Mouse (Mus musculus): ENCODE measurements at regions not wholly inside any gene's neighbourhood (a gene's known extent, or its start where the extent isn't known, plus 50 kb on each side); places are given as distances from the start of the nearest gene placed in this dataset.

GRCm38 (mm10) chr9:59143610-59144009, 107.4 kb upstream of the Neo1 start:
- no peak overlapping the region for H3K27ac ChIP-seq (ENCODE audit: low read depth, low read length)
- no peak for TF ChIP-seq CTCF (IDR thresholded peaks at IDR 0.05; ENCODE audit: low read depth)
- 0 out of 2 replicates have a peak overlapping the region, but pooled peaks have one; percentile 1 for H3K4me2 ChIP-seq (replicated peaks; ENCODE audit: low read depth)
- peaks cover 7% of the 10 kb centered on the region; the same call in 1 of the 2 replicates for H3K27me3 ChIP-seq (replicated peaks; ENCODE audit: control insufficient read depth, insufficient read depth, low read length)
- no peak overlapping the region for H3K9ac ChIP-seq (ENCODE audit: low read depth, low read length)
- H3K4me3 ChIP-seq (ENCODE audit: low read depth, low read length), result no peak overlapping the region
- H3K4me1 ChIP-seq (replicated peaks; ENCODE audit: control insufficient read depth, insufficient read depth, low read length), result no peaks in the 10 kb centered on the region
- 40% methylated on average over 4 of the region's 4 CpGs for WGBS
- peak; percentile 90 for ATAC-seq
- no peaks in the 10 kb centered on the region for H3K9me3 ChIP-seq (ENCODE audit: control insufficient read depth)
- no peaks in the 10 kb centered on the region for H3K36me3 ChIP-seq (ENCODE audit: control insufficient read depth, insufficient read depth)

GRCm38 (mm10) chr9:59134171-59135041, 98.2 kb upstream of the Neo1 start:
- H3K4me3 ChIP-seq (ENCODE audit: low read depth, low read length), result no peak overlapping the region
- peaks cover 6% of the 10 kb centered on the region; the same call in 1 of the 2 replicates for H3K27me3 ChIP-seq (replicated peaks; ENCODE audit: control insufficient read depth, insufficient read depth, low read length)
- 0 out of 2 replicates have a peak, but pooled peaks cover 3% of the 10 kb centered on the region for H3K4me1 ChIP-seq (replicated peaks; ENCODE audit: control insufficient read depth, insufficient read depth, low read length)
- H3K4me2 ChIP-seq (replicated peaks; ENCODE audit: low read depth), result peak overlapping the region; percentile 13
- peak overlapping the region; percentile 41; the same call in 1 of the 2 replicates for H3K27ac ChIP-seq (ENCODE audit: low read depth, low read length)
- no peaks in the 10 kb centered on the region for H3K36me3 ChIP-seq (ENCODE audit: control insufficient read depth, insufficient read depth)
- no peak for TF ChIP-seq CTCF (IDR thresholded peaks at IDR 0.05; ENCODE audit: low read depth)
- 32% methylated on average over 15 of the region's 15 CpGs for WGBS
- H3K9me3 ChIP-seq (ENCODE audit: control insufficient read depth), result no peaks in the 10 kb centered on the region
- ATAC-seq, result no peak
- H3K9ac ChIP-seq (ENCODE audit: low read depth, low read length), result no peak overlapping the region

GRCm38 (mm10) chr9:59129699-59130340, 93.6 kb upstream of the Neo1 start:
- no peaks in the 10 kb centered on the region for H3K9me3 ChIP-seq (ENCODE audit: control insufficient read depth)
- H3K36me3 ChIP-seq (ENCODE audit: control insufficient read depth, insufficient read depth), result no peaks in the 10 kb centered on the region
- no peak overlapping the region for H3K9ac ChIP-seq (ENCODE audit: low read depth, low read length)
- H3K4me2 ChIP-seq (replicated peaks; ENCODE audit: low read depth), result no peak overlapping the region
- no peak for ATAC-seq
- no peak overlapping the region for H3K27ac ChIP-seq (ENCODE audit: low read depth, low read length)
- 0 out of 2 replicates have a peak, but pooled peaks cover 3% of the 10 kb centered on the region for H3K4me1 ChIP-seq (replicated peaks; ENCODE audit: control insufficient read depth, insufficient read depth, low read length)
- no peak overlapping the region for H3K4me3 ChIP-seq (ENCODE audit: low read depth, low read length)
- 82% methylated on average over 9 of the region's 9 CpGs for WGBS
- peaks cover 6% of the 10 kb centered on the region; the same call in 1 of the 2 replicates for H3K27me3 ChIP-seq (replicated peaks; ENCODE audit: control insufficient read depth, insufficient read depth, low read length)
- TF ChIP-seq CTCF (IDR thresholded peaks at IDR 0.05; ENCODE audit: low read depth), result no peak

GRCm38 (mm10) chr9:59129252-59129651, 93.0 kb upstream of the Neo1 start:
- no peak overlapping the region for H3K9ac ChIP-seq (ENCODE audit: low read depth, low read length)
- WGBS, result 88% methylated on average over 1 of the region's 1 CpGs
- H3K4me2 ChIP-seq (replicated peaks; ENCODE audit: low read depth), result no peak overlapping the region
- no peak overlapping the region for H3K4me3 ChIP-seq (ENCODE audit: low read depth, low read length)
- no peaks in the 10 kb centered on the region for H3K9me3 ChIP-seq (ENCODE audit: control insufficient read depth)
- H3K27me3 ChIP-seq (replicated peaks; ENCODE audit: control insufficient read depth, insufficient read depth, low read length), result peaks cover 6% of the 10 kb centered on the region; the same call in 1 of the 2 replicates
- no peak for TF ChIP-seq CTCF (IDR thresholded peaks at IDR 0.05; ENCODE audit: low read depth)
- H3K4me1 ChIP-seq (replicated peaks; ENCODE audit: control insufficient read depth, insufficient read depth, low read length), result 0 out of 2 replicates have a peak, but pooled peaks cover under 1% of the 10 kb centered on the region
- no peak for ATAC-seq
- H3K36me3 ChIP-seq (ENCODE audit: control insufficient read depth, insufficient read depth), result no peaks in the 10 kb centered on the region
- no peak overlapping the region for H3K27ac ChIP-seq (ENCODE audit: low read depth, low read length)

GRCm38 (mm10) chr9:59128023-59128422, 91.8 kb upstream of the Neo1 start:
- WGBS, result 81% methylated on average over 2 of the region's 2 CpGs
- no peak for ATAC-seq

GRCm38 (mm10) chr9:59125886-59126285, 89.6 kb upstream of the Neo1 start:
- no peaks in the 10 kb centered on the region for H3K36me3 ChIP-seq (ENCODE audit: control insufficient read depth, insufficient read depth)
- H3K9me3 ChIP-seq (ENCODE audit: control insufficient read depth), result no peaks in the 10 kb centered on the region
- H3K27me3 ChIP-seq (replicated peaks; ENCODE audit: control insufficient read depth, insufficient read depth, low read length), result no peaks in the 10 kb centered on the region
- 86% methylated on average over 6 of the region's 6 CpGs for WGBS
- no peak overlapping the region for H3K4me3 ChIP-seq (ENCODE audit: low read depth, low read length)
- no peak overlapping the region for H3K4me2 ChIP-seq (replicated peaks; ENCODE audit: low read depth)
- H3K9ac ChIP-seq (ENCODE audit: low read depth, low read length), result no peak overlapping the region
- no peak for TF ChIP-seq CTCF (IDR thresholded peaks at IDR 0.05; ENCODE audit: low read depth)
- ATAC-seq, result no peak
- no peak overlapping the region for H3K27ac ChIP-seq (ENCODE audit: low read depth, low read length)
- no peaks in the 10 kb centered on the region for H3K4me1 ChIP-seq (replicated peaks; ENCODE audit: control insufficient read depth, insufficient read depth, low read length)

More at GRCm38 (mm10) chr9:59128023-59128422, 91.8 kb upstream of the Neo1 start:
- H3K4me2 ChIP-seq (replicated peaks; ENCODE audit: low read depth), result no peak overlapping the region
- H3K36me3 ChIP-seq (ENCODE audit: control insufficient read depth, insufficient read depth), result no peaks in the 10 kb centered on the region
- H3K9ac ChIP-seq (ENCODE audit: low read depth, low read length), result no peak overlapping the region
- no peak overlapping the region for H3K4me3 ChIP-seq (ENCODE audit: low read depth, low read length)
- no peaks in the 10 kb centered on the region for H3K27me3 ChIP-seq (replicated peaks; ENCODE audit: control insufficient read depth, insufficient read depth, low read length)
- no peaks in the 10 kb centered on the region for H3K9me3 ChIP-seq (ENCODE audit: control insufficient read depth)
- H3K27ac ChIP-seq (ENCODE audit: low read depth, low read length), result no peak overlapping the region
- no peak for TF ChIP-seq CTCF (IDR thresholded peaks at IDR 0.05; ENCODE audit: low read depth)
- no peaks in the 10 kb centered on the region for H3K4me1 ChIP-seq (replicated peaks; ENCODE audit: control insufficient read depth, insufficient read depth, low read length)
